Mouse (Mus musculus): ENCODE results near the gene Gm10645.

Gm10645 gene

GRCm38 (mm10) chr8:83169127-83169526 is 3.2 kb upstream of the Gm10645 start:
- no peak for DNase-seq (ENCODE audit: low spot score)

- DNase-seq (ENCODE audit: low spot score): no peak
Measured at GRCm38 (mm10) chr8:83167932-83168331, 2.0 kb upstream of the Gm10645 start.

GRCm38 (mm10) chr8:83165235-83165930 is 587 bp downstream of the Gm10645 start, which contains the start of gene Tbc1d9:
Tbc1d9 (plus strand) TSS chr8:83165352.
- no peak for DNase-seq (ENCODE audit: low spot score)

GRCm38 (mm10) chr8:83160613-83161012 is 5.4 kb downstream of the Gm10645 start:
- no peak for DNase-seq (ENCODE audit: low spot score)

- no peak for DNase-seq (ENCODE audit: low spot score)
Measured at GRCm38 (mm10) chr8:83159615-83160014, 6.4 kb downstream of the Gm10645 start.

- no peak for DNase-seq (ENCODE audit: low spot score)
Measured at GRCm38 (mm10) chr8:83158971-83159370, 7.0 kb downstream of the Gm10645 start.

- no peak for DNase-seq (ENCODE audit: low spot score)
Measured at GRCm38 (mm10) chr8:83155110-83155509, 10.9 kb downstream of the Gm10645 start.

- no peak for DNase-seq (ENCODE audit: low spot score)
Measured at GRCm38 (mm10) chr8:83152470-83152869, 13.5 kb downstream of the Gm10645 start.

GRCm38 (mm10) chr8:83152055-83152454 is 13.9 kb downstream of the Gm10645 start:
- no peak for DNase-seq (ENCODE audit: low spot score)

- no peak for DNase-seq (ENCODE audit: low spot score)
Measured at GRCm38 (mm10) chr8:83149124-83149523, 16.8 kb downstream of the Gm10645 start.

- no peak for DNase-seq (ENCODE audit: low spot score)
Measured at GRCm38 (mm10) chr8:83145421-83145820, 20.5 kb downstream of the Gm10645 start.

- no peak for DNase-seq (ENCODE audit: low spot score)
Measured at GRCm38 (mm10) chr8:83144601-83145000, 21.4 kb downstream of the Gm10645 start.

- no peak for DNase-seq (ENCODE audit: low spot score)
Measured at GRCm38 (mm10) chr8:83141358-83141757, 24.6 kb downstream of the Gm10645 start.

- DNase-seq (ENCODE audit: low spot score): no peak
Measured at GRCm38 (mm10) chr8:83140701-83141111, 25.3 kb downstream of the Gm10645 start.

GRCm38 (mm10) chr8:83140068-83140467 is 25.9 kb downstream of the Gm10645 start:
- no peak for DNase-seq (ENCODE audit: low spot score)

- DNase-seq (ENCODE audit: low spot score): peak; percentile 15
Measured at GRCm38 (mm10) chr8:83135086-83135485, 30.9 kb downstream of the Gm10645 start.

Measured in adipocyte (in vitro differentiated cells).